Mouse (Mus musculus): Measurements from ENCODE around the gene Wdr27. TPM values are rescaled to one million over a fixed set of nuclear protein-coding genes. Genes with fewer than 3 reads are reported as not detected.

Wdr27 gene
- polyA plus RNA-seq, 1 experiment: 1.8 TPM

GRCm38 (mm10) chr17:14874656-14875204 lies 68.2 kb downstream of the Wdr27 start:
- WGBS: 79% methylated on average over 2 of the region's 2 CpGs
- H3K27me3 ChIP-seq (ENCODE audit: control insufficient read depth, insufficient read depth, low read length): no peaks in the 10 kb centered on the region
- no peaks in the 10 kb centered on the region for H3K4me1 ChIP-seq (ENCODE audit: control insufficient read depth, insufficient read depth, insufficient read length, low read length)
- H3K27ac ChIP-seq (ENCODE audit: insufficient read depth, low read depth, low read length): no peak overlapping the region
- no peak for TF ChIP-seq POLR2A (IDR thresholded peaks at IDR 0.05; ENCODE audit: low read depth, low read length)
- TF ChIP-seq CTCF (IDR thresholded peaks at IDR 0.05; ENCODE audit: extremely low read depth, insufficient read length, insufficient replicate concordance, low read depth, low read length): no peak
- no peaks in the 10 kb centered on the region for H3K36me3 ChIP-seq (ENCODE audit: control insufficient read depth, insufficient read depth, low read length)
- no peak overlapping the region for H3K4me3 ChIP-seq (ENCODE audit: low read depth, low read length)

- 67% methylated on average over 1 of the region's 1 CpGs for WGBS
Observed at GRCm38 (mm10) chr17:14860220-14860619, 82.7 kb downstream of the Wdr27 start.

GRCm38 (mm10) chr17:14847709-14848108 lies 95.2 kb downstream of the Wdr27 start:
- Histone ChIP-seq H3K27me3 (ENCODE audit: control insufficient read depth, insufficient read depth, low read length) (no peaks in the 10 kb centered on the region), H3K36me3 (ENCODE audit: control insufficient read depth, insufficient read depth, low read length) (no peaks in the 10 kb centered on the region), H3K4me3 (ENCODE audit: low read depth, low read length) (no peak overlapping the region), H3K27ac (ENCODE audit: insufficient read depth, low read depth, low read length) (no peak overlapping the region), H3K4me1 (ENCODE audit: control insufficient read depth, insufficient read depth, insufficient read length, low read length) (no peaks in the 10 kb centered on the region)
- no peak for TF ChIP-seq CTCF (IDR thresholded peaks at IDR 0.05; ENCODE audit: extremely low read depth, insufficient read length, insufficient replicate concordance, low read depth, low read length)
- no peak for TF ChIP-seq POLR2A (IDR thresholded peaks at IDR 0.05; ENCODE audit: low read depth, low read length)
- 66% methylated on average over 3 of the region's 3 CpGs for WGBS

More at GRCm38 (mm10) chr17:14860220-14860619, 82.7 kb downstream of the Wdr27 start:
- Histone ChIP-seq H3K4me3 (ENCODE audit: low read depth, low read length) (no peak overlapping the region), H3K27me3 (ENCODE audit: control insufficient read depth, insufficient read depth, low read length) (no peaks in the 10 kb centered on the region), H3K36me3 (ENCODE audit: control insufficient read depth, insufficient read depth, low read length) (no peaks in the 10 kb centered on the region), H3K4me1 (ENCODE audit: control insufficient read depth, insufficient read depth, insufficient read length, low read length) (no peaks in the 10 kb centered on the region), H3K27ac (ENCODE audit: insufficient read depth, low read depth, low read length) (no peak overlapping the region)
- TF ChIP-seq CTCF (IDR thresholded peaks at IDR 0.05; ENCODE audit: extremely low read depth, insufficient read length, insufficient replicate concordance, low read depth, low read length) (no peak), POLR2A (IDR thresholded peaks at IDR 0.05; ENCODE audit: low read depth, low read length) (no peak)

- no peak for TF ChIP-seq POLR2A (IDR thresholded peaks at IDR 0.05; ENCODE audit: low read depth, low read length)
- no peak for TF ChIP-seq CTCF (IDR thresholded peaks at IDR 0.05; ENCODE audit: extremely low read depth, insufficient read length, insufficient replicate concordance, low read depth, low read length)
- Histone ChIP-seq H3K27ac (ENCODE audit: insufficient read depth, low read depth, low read length) (no peak overlapping the region), H3K36me3 (ENCODE audit: control insufficient read depth, insufficient read depth, low read length) (no peaks in the 10 kb centered on the region), H3K4me1 (ENCODE audit: control insufficient read depth, insufficient read depth, insufficient read length, low read length) (no peaks in the 10 kb centered on the region), H3K4me3 (ENCODE audit: low read depth, low read length) (no peak overlapping the region), H3K27me3 (ENCODE audit: control insufficient read depth, insufficient read depth, low read length) (no peaks in the 10 kb centered on the region)
- 47% methylated on average over 5 of the region's 5 CpGs for WGBS
Observed at GRCm38 (mm10) chr17:14846880-14847279, 96.1 kb downstream of the Wdr27 start.

- WGBS: 52% methylated on average over 6 of the region's 6 CpGs
- H3K27ac ChIP-seq (ENCODE audit: insufficient read depth, low read depth, low read length): no peak overlapping the region
- no peak for TF ChIP-seq CTCF (IDR thresholded peaks at IDR 0.05; ENCODE audit: extremely low read depth, insufficient read length, insufficient replicate concordance, low read depth, low read length)
- TF ChIP-seq POLR2A (IDR thresholded peaks at IDR 0.05; ENCODE audit: low read depth, low read length): no peak
- no peaks in the 10 kb centered on the region for H3K36me3 ChIP-seq (ENCODE audit: control insufficient read depth, insufficient read depth, low read length)
- peaks cover 4% of the 10 kb centered on the region; the same call in 1 of the 2 replicates for H3K4me1 ChIP-seq (ENCODE audit: control insufficient read depth, insufficient read depth, insufficient read length, low read length)
- no peak overlapping the region for H3K4me3 ChIP-seq (ENCODE audit: low read depth, low read length)
- H3K27me3 ChIP-seq (ENCODE audit: control insufficient read depth, insufficient read depth, low read length): no peaks in the 10 kb centered on the region
Observed at GRCm38 (mm10) chr17:14826715-14827295, 116.2 kb downstream of the Wdr27 start.

- Histone ChIP-seq H3K27me3 (ENCODE audit: control insufficient read depth, insufficient read depth, low read length) (no peaks in the 10 kb centered on the region), H3K4me3 (ENCODE audit: low read depth, low read length) (no peak overlapping the region), H3K36me3 (ENCODE audit: control insufficient read depth, insufficient read depth, low read length) (no peaks in the 10 kb centered on the region), H3K27ac (ENCODE audit: insufficient read depth, low read depth, low read length) (no peak overlapping the region), H3K4me1 (ENCODE audit: control insufficient read depth, insufficient read depth, insufficient read length, low read length) (peaks cover 4% of the 10 kb centered on the region; the same call in 1 of the 2 replicates)
- WGBS: 60% methylated on average over 5 of the region's 5 CpGs
- TF ChIP-seq CTCF (IDR thresholded peaks at IDR 0.05; ENCODE audit: extremely low read depth, insufficient read length, insufficient replicate concordance, low read depth, low read length): no peak
- no peak for TF ChIP-seq POLR2A (IDR thresholded peaks at IDR 0.05; ENCODE audit: low read depth, low read length)
Observed at GRCm38 (mm10) chr17:14824938-14825337, 118.0 kb downstream of the Wdr27 start.

- Histone ChIP-seq H3K4me1 (ENCODE audit: control insufficient read depth, insufficient read depth, insufficient read length, low read length) (no peaks in the 10 kb centered on the region), H3K27ac (ENCODE audit: insufficient read depth, low read depth, low read length) (no peak overlapping the region), H3K27me3 (ENCODE audit: control insufficient read depth, insufficient read depth, low read length) (no peaks in the 10 kb centered on the region), H3K36me3 (ENCODE audit: control insufficient read depth, insufficient read depth, low read length) (no peaks in the 10 kb centered on the region), H3K4me3 (ENCODE audit: low read depth, low read length) (no peak overlapping the region)
- 69% methylated on average over 2 of the region's 2 CpGs for WGBS
- TF ChIP-seq POLR2A (IDR thresholded peaks at IDR 0.05; ENCODE audit: low read depth, low read length) (no peak), CTCF (IDR thresholded peaks at IDR 0.05; ENCODE audit: extremely low read depth, insufficient read length, insufficient replicate concordance, low read depth, low read length) (no peak)
Observed at GRCm38 (mm10) chr17:14817975-14818374, 125.0 kb downstream of the Wdr27 start.

Data from small intestine, adult 2 months (tissue).